ENCODE assay signal across 10 mouse cellular contexts in genomic region chr3:144606449-144606848, GRCm38 (mm10). TPM values are rescaled to one million over a fixed set of nuclear protein-coding genes. Genes with fewer than 3 reads are reported as not detected.
DNase-seq lines count a peak whose midpoint lies in the region; ATAC-seq and TF ChIP-seq lines count a peak whose summit lies in the region.
"Had no signal": no experiment of that assay in that cellular context is flagged by ENCODE, and none has a peak within 500 bp of the region (broad histone marks: within the 10 kb centered on the region; RNA-seq: fewer than 3 reads in every experiment).

No protein-coding gene starts in this region.

- H3K4me2 ChIP-seq in liver, embryonic 11.5 days: no peak overlapping the region
- H3K4me2 ChIP-seq in liver, postnatal 0 days (ENCODE audit: low read depth, low read length): no peak overlapping the region
- no peak overlapping the region for H3K4me2 ChIP-seq in forebrain, embryonic 13.5 days
- H3K4me2 ChIP-seq: hindbrain, embryonic 13.5 days had no signal

- peak; percentile 69 for DNase-seq in liver
- no peak for DNase-seq in liver, embryonic 11.5 days (ENCODE audit: low spot score)
- peak; percentile 55 for DNase-seq in ES-CJ7 (ENCODE audit: low read depth, low spot score)
- DNase-seq in liver, postnatal 0 days: peak; percentile 42
- no peak for DNase-seq in right cerebral cortex, postnatal 36 days (ENCODE audit: low spot score in 2 of 2)
- DNase-seq: embryo, embryonic 11 days had no signal

- no peak for ATAC-seq in liver, embryonic 11.5 days (replicated peaks; ENCODE audit: low FRiP score)
- ATAC-seq in liver, postnatal 0 days: no peak
- ATAC-seq in forebrain, embryonic 13.5 days: no peak
- ATAC-seq in inflammation-experienced regulatory T-cells, adult 6 months: no peak

- H3K4me1 ChIP-seq in liver, embryonic 11.5 days (replicated peaks; ENCODE audit: control insufficient read depth, insufficient read depth, low read length): peaks cover 15% of the 10 kb centered on the region; the same call in 1 of the 2 replicates
- no peaks in the 10 kb centered on the region for H3K4me1 ChIP-seq in bone marrow, adult 2 months (ENCODE audit: control insufficient read depth, insufficient read depth, low read length)
- H3K4me1 ChIP-seq in liver, postnatal 0 days (ENCODE audit: insufficient read depth): peaks cover 11% of the 10 kb centered on the region
- peaks cover 10% of the 10 kb centered on the region for H3K4me1 ChIP-seq in forebrain, embryonic 13.5 days

- H3K27ac ChIP-seq in liver, embryonic 11.5 days (ENCODE audit: low read depth, low read length): no peak overlapping the region
- H3K27ac ChIP-seq in bone marrow, adult 2 months (ENCODE audit: control insufficient read depth, insufficient read depth, low read depth, low read length, poor library complexity): no peak overlapping the region
- no peak overlapping the region for H3K27ac ChIP-seq in liver, postnatal 0 days (ENCODE audit: low read depth)
- no peak overlapping the region for H3K27ac ChIP-seq in forebrain, embryonic 13.5 days
- H3K27ac ChIP-seq: hindbrain, embryonic 13.5 days had no signal

- WGBS in liver, embryonic 11.5 days: 58% methylated on average over 4 of the region's 4 CpGs
- 62% methylated on average over 4 of the region's 4 CpGs for WGBS in bone marrow, adult 2 months
- 60% methylated on average over 4 of the region's 4 CpGs for WGBS in liver, postnatal 0 days (ENCODE audit: insufficient replicate concordance)
- 72% methylated on average over 4 of the region's 4 CpGs for WGBS in forebrain, embryonic 13.5 days

- TF ChIP-seq EP300 in liver, postnatal 0 days (IDR thresholded peaks at IDR 0.05; ENCODE audit: low read depth): no peak

- no peaks in the 10 kb centered on the region for H3K9me3 ChIP-seq in liver, embryonic 11.5 days (ENCODE audit: control insufficient read depth, low read length)
- H3K9me3 ChIP-seq in liver, postnatal 0 days (ENCODE audit: low read length): no peaks in the 10 kb centered on the region
- no peaks in the 10 kb centered on the region for H3K9me3 ChIP-seq in forebrain, embryonic 13.5 days (replicated peaks)
- H3K9me3 ChIP-seq: hindbrain, embryonic 13.5 days had no signal

- TF ChIP-seq POLR2A in bone marrow, adult 2 months (IDR thresholded peaks at IDR 0.05; ENCODE audit: borderline replicate concordance, control insufficient read depth, low read depth, low read length): no peak

- H3K9ac ChIP-seq in liver, embryonic 11.5 days (ENCODE audit: low read depth, low read length): no peak overlapping the region
- no peak overlapping the region for H3K9ac ChIP-seq in liver, postnatal 0 days (replicated peaks)
- H3K9ac ChIP-seq in forebrain, embryonic 13.5 days: no peak overlapping the region
- H3K9ac ChIP-seq: hindbrain, embryonic 13.5 days had no signal

- peak; percentile 56 for TF ChIP-seq CTCF in bone marrow, adult 2 months (IDR thresholded peaks at IDR 0.05; ENCODE audit: control insufficient read depth, insufficient read depth, low read length)
- TF ChIP-seq CTCF in liver, postnatal 0 days (IDR thresholded peaks at IDR 0.05; ENCODE audit: low read depth): peak; percentile 71

- H3K27me3 ChIP-seq in liver, embryonic 11.5 days (replicated peaks; ENCODE audit: control insufficient read depth, insufficient read depth, low read length): no peaks in the 10 kb centered on the region
- no peaks in the 10 kb centered on the region for H3K27me3 ChIP-seq in liver, postnatal 0 days (ENCODE audit: insufficient read depth, low read length)
- no peaks in the 10 kb centered on the region for H3K27me3 ChIP-seq in forebrain, embryonic 13.5 days
- H3K27me3 ChIP-seq: hindbrain, embryonic 13.5 days had no signal

- no peak overlapping the region for H3K4me3 ChIP-seq in liver, embryonic 11.5 days (ENCODE audit: low read depth, low read length)
- no peak overlapping the region for H3K4me3 ChIP-seq in bone marrow, adult 2 months (replicated peaks; ENCODE audit: control insufficient read depth, low read depth, low read length)
- H3K4me3 ChIP-seq in liver, postnatal 0 days (ENCODE audit: low read depth, low read length): no peak overlapping the region
- H3K4me3 ChIP-seq in forebrain, embryonic 13.5 days: no peak overlapping the region
- H3K4me3 ChIP-seq: hindbrain, embryonic 13.5 days had no signal

- H3K36me3 ChIP-seq in liver, embryonic 11.5 days (ENCODE audit: control insufficient read depth, insufficient read depth, low read length): no peaks in the 10 kb centered on the region
- H3K36me3 ChIP-seq in liver, postnatal 0 days (replicated peaks; ENCODE audit: insufficient read depth, low read length): no peaks in the 10 kb centered on the region
- H3K36me3 ChIP-seq in forebrain, embryonic 13.5 days (ENCODE audit: poor library complexity, severe bottlenecking): no peaks in the 10 kb centered on the region

RNA-seq across cellular contexts. Expression of gene Selenof, which starts 36.3 kb away (rescaled TPM):
- polyA plus RNA-seq in liver, embryonic 11.5 days (2014; fragmentation: Nextera tagmentation; extraction: Ambion mirVana): 369 and 370 TPM in 2 replicates
- polyA plus RNA-seq in bone marrow, adult 2 months (2011; ENCODE audit: insufficient read depth, insufficient read length, low replicate concordance, missing spikeins): 51.1 and 59.6 TPM in 2 replicates
- 271 and 284 TPM in 2 replicates for polyA plus RNA-seq in liver, postnatal 0 days (2015; fragmentation: Nextera tagmentation; extraction: Ambion mirVana)
- polyA plus RNA-seq in forebrain, embryonic 13.5 days (2015; fragmentation: Nextera tagmentation; extraction: Ambion mirVana): 560 and 579 TPM in 2 replicates
- 100 to 1,000 TPM; 310 to 362 (median 335) TPM for polyA plus RNA-seq in inflammation-experienced regulatory T-cells, adult 6 months (2017; shearing (Covaris generic))

RNA-seq across cellular contexts. Expression of gene Hs2st1, which starts 36.5 kb away (rescaled TPM):
- 7.2 and 7.3 TPM in 2 replicates for polyA plus RNA-seq in liver, embryonic 11.5 days (2014; fragmentation: Nextera tagmentation; extraction: Ambion mirVana)
- 3.0 and 5.2 TPM in 2 replicates for polyA plus RNA-seq in bone marrow, adult 2 months (2011; ENCODE audit: insufficient read depth, insufficient read length, low replicate concordance, missing spikeins)
- 1.5 and 1.9 TPM in 2 replicates for polyA plus RNA-seq in liver, postnatal 0 days (2015; fragmentation: Nextera tagmentation; extraction: Ambion mirVana)
- 23.3 and 26.2 TPM in 2 replicates for polyA plus RNA-seq in forebrain, embryonic 13.5 days (2015; fragmentation: Nextera tagmentation; extraction: Ambion mirVana)
- 1 to 10 TPM; 1.8 to 3.7 (median 3.5) TPM for polyA plus RNA-seq in inflammation-experienced regulatory T-cells, adult 6 months (2017; shearing (Covaris generic))

Comparison
In these comparisons a context has a peak if more than half of its experiments do, and no peak if none do; other contexts are left out.
1. DNase-seq: peak in liver (single experiment), ES-CJ7 (single experiment) and liver, postnatal 0 days (single experiment); none in liver, embryonic 11.5 days (single experiment) and right cerebral cortex, postnatal 36 days (0 of 2).